Mouse (Mus musculus): Measurements from ENCODE around the gene Creb3l2. TPM values are rescaled to one million over a fixed set of nuclear protein-coding genes. Genes with fewer than 3 reads are reported as not detected.

Gene Creb3l2
- total RNA-seq, 2 experiments from 2014 or later, result 7.3 to 18.3 TPM

- ATAC-seq (replicated peaks; ENCODE audit: low FRiP score, low TSS enrichment, poor library complexity, severe bottlenecking), result no peak
Observed at GRCm38 (mm10) chr6:37416743-37417142, 25.2 kb downstream of the Creb3l2 start.

DNA sequence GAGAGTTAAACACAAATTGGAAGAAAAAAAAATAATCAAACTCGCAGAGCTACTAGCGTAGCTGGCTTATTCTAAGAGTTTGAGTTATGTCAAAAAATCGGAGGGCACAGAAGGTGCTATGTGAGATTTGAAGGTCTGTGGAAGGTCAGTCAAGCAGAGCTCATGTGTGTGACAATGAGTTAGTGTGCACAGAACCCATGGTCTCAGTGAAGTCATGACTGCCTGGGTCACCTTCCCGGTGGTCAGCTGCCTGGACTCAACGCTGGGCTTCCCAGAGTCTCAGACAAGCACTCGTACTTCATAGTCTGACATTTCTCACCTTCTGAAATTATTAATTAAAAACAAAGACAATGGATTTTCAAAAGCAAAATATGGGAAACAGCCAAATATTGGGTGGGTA lies 26.4 kb downstream of the Creb3l2 start:
- ATAC-seq (replicated peaks; ENCODE audit: low FRiP score, low TSS enrichment, poor library complexity, severe bottlenecking), result no peak

GRCm38 (mm10) chr6:37415034-37415433 lies 26.9 kb downstream of the Creb3l2 start:
- ATAC-seq (replicated peaks; ENCODE audit: low FRiP score, low TSS enrichment, poor library complexity, severe bottlenecking), result no peak

DNA sequence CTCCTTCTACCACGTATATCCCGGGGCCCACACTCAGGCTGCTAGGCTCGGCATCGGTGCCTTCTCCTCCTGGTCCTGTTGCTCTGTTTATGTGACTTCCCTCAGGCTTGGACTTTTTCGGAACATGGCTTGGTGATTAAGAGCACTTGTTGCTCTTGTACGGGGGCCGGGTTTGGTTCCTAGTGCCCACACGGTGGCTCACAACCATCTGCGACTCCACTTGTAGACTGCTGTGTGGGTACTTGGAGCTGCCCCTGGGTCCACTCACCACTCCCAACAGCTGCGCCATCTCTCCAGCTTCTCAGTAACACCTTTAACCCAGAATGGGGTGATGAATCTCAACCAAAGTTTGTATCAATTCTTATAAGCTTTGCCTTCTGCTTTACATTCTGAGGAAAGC lies 27.4 kb downstream of the Creb3l2 start:
- ATAC-seq (replicated peaks; ENCODE audit: low FRiP score, low TSS enrichment, poor library complexity, severe bottlenecking), result no peak

DNA sequence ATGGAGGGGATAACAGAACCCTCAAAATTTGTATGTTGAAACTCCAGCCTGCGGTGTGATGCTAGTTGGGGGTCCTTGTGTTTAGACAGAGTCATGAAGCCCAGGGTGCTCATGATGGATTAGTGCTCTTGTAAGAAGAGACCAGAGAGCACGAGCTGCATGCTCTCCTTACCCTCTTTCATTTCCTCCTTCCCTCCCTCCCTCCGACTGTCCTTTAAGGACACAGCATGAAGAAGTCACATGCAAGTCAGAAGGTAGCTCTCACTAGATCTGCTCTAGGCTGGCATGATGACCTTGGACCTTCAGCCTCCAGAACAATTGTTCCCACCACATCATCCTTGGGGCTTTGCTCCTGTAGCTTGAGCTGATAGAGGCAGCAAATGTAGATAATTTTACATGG lies 30.2 kb downstream of the Creb3l2 start:
- no peak for ATAC-seq (replicated peaks; ENCODE audit: low FRiP score, low TSS enrichment, poor library complexity, severe bottlenecking)

GRCm38 (mm10) chr6:37409829-37410228 lies 32.1 kb downstream of the Creb3l2 start:
- peak; percentile 89 for ATAC-seq (replicated peaks; ENCODE audit: low FRiP score, low TSS enrichment, poor library complexity, severe bottlenecking)

DNA sequence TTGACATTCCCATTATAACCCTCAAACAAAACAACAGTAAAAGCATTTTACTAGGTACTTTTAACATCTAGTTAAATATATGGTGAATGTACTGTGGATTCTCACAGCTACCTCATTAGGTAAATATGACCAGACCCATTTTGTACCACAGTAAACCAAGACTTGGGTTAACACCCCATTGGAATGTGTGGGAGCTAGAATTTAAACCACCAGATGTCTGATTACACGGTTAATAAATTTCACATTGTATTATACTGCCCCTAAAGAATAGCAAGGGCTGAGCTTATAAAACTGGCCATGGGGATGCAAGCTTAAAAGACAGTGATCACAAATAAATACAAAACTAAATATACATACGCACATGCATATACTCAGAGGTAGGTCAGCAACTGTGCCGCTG lies 34.1 kb downstream of the Creb3l2 start:
- no peak for ATAC-seq (replicated peaks; ENCODE audit: low FRiP score, low TSS enrichment, poor library complexity, severe bottlenecking)

DNA sequence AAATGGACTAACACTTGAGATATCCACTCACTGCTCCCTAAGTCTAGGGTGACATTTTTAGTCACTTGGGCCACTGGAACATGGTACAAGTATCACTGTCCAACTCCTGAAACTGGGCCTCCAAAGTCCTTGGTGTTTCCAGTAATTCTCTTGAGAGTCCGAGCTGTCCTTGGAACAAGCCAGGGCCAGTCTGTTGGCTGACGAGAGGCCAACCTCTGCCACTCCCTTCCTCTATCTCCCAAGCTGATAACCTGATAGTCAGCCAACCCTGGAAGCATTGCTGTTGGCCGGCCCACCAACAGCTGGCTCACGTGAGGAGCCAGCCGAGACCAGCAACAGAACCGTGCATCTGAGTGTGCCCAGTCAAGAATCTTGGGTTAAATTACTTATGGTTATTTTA lies 35.0 kb downstream of the Creb3l2 start:
- peak; percentile 39 for ATAC-seq (replicated peaks; ENCODE audit: low FRiP score, low TSS enrichment, poor library complexity, severe bottlenecking)

DNA sequence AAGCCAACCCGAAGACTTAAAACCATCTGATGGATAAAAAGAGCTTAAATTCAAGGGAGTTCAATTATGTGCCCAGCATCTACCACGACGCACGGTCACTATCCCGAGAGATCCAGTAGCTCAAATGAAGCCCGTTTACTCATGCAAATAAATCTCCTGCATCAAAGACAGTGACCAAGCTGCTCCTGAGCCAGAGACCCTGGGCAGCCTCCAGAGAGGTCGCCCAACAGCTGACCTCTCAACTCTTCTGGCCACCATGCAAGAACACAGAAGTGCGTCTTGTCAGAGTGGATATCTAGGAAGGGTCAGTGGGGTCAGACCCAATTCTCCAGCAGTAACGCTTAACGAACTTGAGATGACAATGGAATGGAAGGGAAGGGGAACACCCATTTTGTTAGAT lies 35.9 kb downstream of the Creb3l2 start:
- no peak for ATAC-seq (replicated peaks; ENCODE audit: low FRiP score, low TSS enrichment, poor library complexity, severe bottlenecking)

- ATAC-seq (replicated peaks; ENCODE audit: low FRiP score, low TSS enrichment, poor library complexity, severe bottlenecking), result no peak
Observed at GRCm38 (mm10) chr6:37404325-37404724, 37.6 kb downstream of the Creb3l2 start.

- ATAC-seq (replicated peaks; ENCODE audit: low FRiP score, low TSS enrichment, poor library complexity, severe bottlenecking), result no peak
Observed at GRCm38 (mm10) chr6:37401928-37402327, 40.0 kb downstream of the Creb3l2 start.

- no peak for ATAC-seq (replicated peaks; ENCODE audit: low FRiP score, low TSS enrichment, poor library complexity, severe bottlenecking)
Observed at GRCm38 (mm10) chr6:37400866-37401525, 41.0 kb downstream of the Creb3l2 start.

- ATAC-seq (replicated peaks; ENCODE audit: low FRiP score, low TSS enrichment, poor library complexity, severe bottlenecking), result no peak
Observed at GRCm38 (mm10) chr6:37400167-37400566, 41.8 kb downstream of the Creb3l2 start.

- no peak for ATAC-seq (replicated peaks; ENCODE audit: low FRiP score, low TSS enrichment, poor library complexity, severe bottlenecking)
Observed at GRCm38 (mm10) chr6:37398943-37399342, 43.0 kb downstream of the Creb3l2 start.

DNA sequence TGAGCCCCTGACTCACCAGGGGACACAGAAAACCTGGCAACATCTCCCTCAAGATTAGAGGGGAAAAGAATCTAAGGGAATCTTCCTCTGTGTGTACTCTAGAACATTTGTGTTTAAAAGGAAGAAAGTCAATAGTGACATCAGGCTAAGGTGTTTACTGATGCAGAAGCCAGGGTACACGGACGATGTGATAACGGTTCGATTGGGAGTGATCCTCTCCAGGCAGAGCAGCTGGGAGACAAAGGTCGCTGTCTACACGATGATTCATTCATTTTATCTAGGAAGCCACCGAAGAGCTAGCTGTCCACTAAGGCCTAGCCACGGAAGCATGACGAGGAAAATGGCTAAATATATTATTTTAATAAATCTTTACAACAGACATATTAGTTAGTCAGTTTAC lies 44.0 kb downstream of the Creb3l2 start:
- no peak for ATAC-seq (replicated peaks; ENCODE audit: low FRiP score, low TSS enrichment, poor library complexity, severe bottlenecking)

DNA sequence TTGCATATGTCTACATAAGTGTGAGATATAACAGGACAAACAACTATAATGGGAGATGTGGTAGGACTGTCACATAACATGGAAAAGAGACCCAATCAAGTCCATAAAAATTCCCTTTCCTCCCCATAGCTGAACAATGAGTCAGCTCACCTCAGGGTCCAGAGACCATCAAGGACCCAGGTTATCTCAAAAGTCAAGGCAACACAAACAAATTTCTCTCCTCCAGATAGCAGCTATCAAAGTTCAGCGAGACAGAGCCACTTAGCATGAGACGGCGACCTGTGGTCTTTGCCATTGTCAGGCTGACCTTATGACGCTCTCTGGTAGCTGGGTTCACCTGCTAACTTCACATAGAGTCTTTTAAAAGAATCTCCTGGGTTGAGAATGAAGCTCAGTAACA lies 44.7 kb downstream of the Creb3l2 start:
- no peak for ATAC-seq (replicated peaks; ENCODE audit: low FRiP score, low TSS enrichment, poor library complexity, severe bottlenecking)

GRCm38 (mm10) chr6:37396127-37396526 lies 45.8 kb downstream of the Creb3l2 start:
- ATAC-seq (replicated peaks; ENCODE audit: low FRiP score, low TSS enrichment, poor library complexity, severe bottlenecking), result no peak

- no peak for ATAC-seq (replicated peaks; ENCODE audit: low FRiP score, low TSS enrichment, poor library complexity, severe bottlenecking)
Observed at GRCm38 (mm10) chr6:37393263-37393662, 48.7 kb downstream of the Creb3l2 start.

- ATAC-seq (replicated peaks; ENCODE audit: low FRiP score, low TSS enrichment, poor library complexity, severe bottlenecking), result no peak
Observed at GRCm38 (mm10) chr6:37392262-37392661, 49.7 kb downstream of the Creb3l2 start.

GRCm38 (mm10) chr6:37391313-37391712 lies 50.6 kb downstream of the Creb3l2 start:
- no peak for ATAC-seq (replicated peaks; ENCODE audit: low FRiP score, low TSS enrichment, poor library complexity, severe bottlenecking)

- ATAC-seq (replicated peaks; ENCODE audit: low FRiP score, low TSS enrichment, poor library complexity, severe bottlenecking), result 0 out of 2 replicates have a peak, but pooled peaks have one; percentile 8
Observed at GRCm38 (mm10) chr6:37388960-37389359, 53.0 kb downstream of the Creb3l2 start.

DNA sequence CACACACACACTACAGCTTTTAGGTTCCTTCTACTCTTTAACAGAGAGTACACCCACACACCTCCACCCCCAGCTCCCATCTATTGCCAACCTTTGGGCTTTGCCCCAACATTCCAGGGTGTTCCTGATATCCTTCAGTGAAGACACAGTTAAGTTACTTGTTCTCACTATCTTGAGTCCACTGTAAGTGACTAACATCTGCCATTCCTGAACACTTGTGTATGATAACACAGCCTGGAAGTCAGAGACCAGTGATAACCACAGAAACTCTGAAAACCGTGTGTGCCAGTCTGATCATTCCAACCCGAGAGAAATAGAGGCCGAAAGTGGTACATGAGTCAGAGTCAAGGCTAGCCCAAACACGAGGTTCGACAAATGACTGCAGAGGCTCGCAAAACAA lies 53.4 kb downstream of the Creb3l2 start:
- ATAC-seq (replicated peaks; ENCODE audit: low FRiP score, low TSS enrichment, poor library complexity, severe bottlenecking), result peak; percentile 39; the same call in 1 of the 2 replicates

Measured in megakaryocyte-erythroid progenitor cell, adult 5-6 weeks (primary cell).